Mouse (Mus musculus): ENCODE measurements around the gene Fam189a1.

Fam189a1 gene

DNA sequence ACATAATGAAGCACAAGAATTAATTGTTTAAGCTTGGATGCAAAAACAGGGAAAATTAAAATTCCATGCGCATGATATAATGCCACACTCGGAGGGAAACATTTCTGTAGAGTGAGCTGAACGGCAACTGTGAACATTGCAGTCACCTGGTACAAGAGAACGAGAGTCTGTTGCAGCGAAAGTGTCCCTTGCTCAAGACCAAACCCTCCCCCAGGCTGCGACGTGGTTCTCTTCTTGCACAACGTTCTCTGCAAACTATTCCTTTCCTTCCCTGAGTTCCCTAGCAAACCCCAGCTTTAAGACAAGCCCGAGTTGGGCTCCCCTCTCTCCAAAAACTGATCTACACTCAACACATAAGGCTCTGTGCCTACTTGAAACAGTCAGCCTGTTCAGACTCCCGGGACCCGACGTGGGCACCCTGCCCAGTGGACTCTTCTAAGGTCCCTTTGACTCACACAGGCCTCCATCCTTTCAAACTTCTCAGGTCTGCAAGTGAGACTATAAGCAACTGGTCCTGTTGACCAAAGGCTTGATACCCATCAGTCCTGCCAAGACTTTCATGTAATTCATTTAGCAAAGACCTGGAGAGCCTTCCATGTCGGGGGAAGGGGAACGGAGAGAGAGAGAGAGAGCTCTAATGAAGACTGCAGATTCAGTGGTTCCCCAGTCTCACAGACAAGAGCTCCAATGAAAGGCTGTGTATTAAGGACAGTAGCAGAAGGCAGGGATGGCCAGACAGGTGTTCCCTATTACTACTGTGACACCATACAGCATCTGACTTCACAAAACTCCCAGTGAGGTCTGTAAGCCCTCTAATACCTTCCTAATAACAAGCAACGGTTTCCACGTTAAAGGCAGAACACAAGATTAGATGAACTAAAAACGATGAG is 51.9 kb downstream of the Fam189a1 start:
- no peak for DNase-seq (ENCODE audit: low spot score in 2 of 2)

- DNase-seq (ENCODE audit: low spot score in 2 of 2): no peak
These were observed 54.7 kb downstream of the Fam189a1 start for GRCm38 (mm10) chr7:65101661-65102060.

GRCm38 (mm10) chr7:65097708-65098107 is 58.7 kb downstream of the Fam189a1 start:
- DNase-seq (ENCODE audit: low spot score in 2 of 2): no peak

GRCm38 (mm10) chr7:65095631-65096107 is 60.7 kb downstream of the Fam189a1 start:
- DNase-seq (ENCODE audit: low spot score in 2 of 2): peak in 1 of 2 experiments; percentile 26

DNA sequence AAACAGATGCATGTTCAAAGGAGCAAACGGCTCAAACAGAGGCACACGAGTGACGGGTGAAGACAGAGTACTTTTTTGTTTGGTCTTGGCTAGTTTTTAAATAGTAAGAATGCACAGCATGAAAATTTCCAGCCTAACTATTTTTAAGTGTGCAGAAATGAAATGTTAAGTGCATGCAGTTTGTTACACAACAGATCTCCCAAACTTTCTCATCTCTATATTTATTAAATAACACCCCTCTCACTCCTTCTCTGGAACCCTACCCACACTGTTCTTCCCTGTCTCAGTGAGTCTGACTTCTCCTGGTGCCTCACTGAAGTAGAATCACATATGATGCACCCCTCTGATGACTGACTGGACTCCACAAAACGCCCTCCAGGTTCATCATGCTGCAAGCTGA is 63.1 kb downstream of the Fam189a1 start:
- no peak for DNase-seq (ENCODE audit: low spot score in 2 of 2)

- no peak for DNase-seq (ENCODE audit: low spot score in 2 of 2)
These were observed 64.9 kb downstream of the Fam189a1 start for GRCm38 (mm10) chr7:65091486-65091885.

DNA sequence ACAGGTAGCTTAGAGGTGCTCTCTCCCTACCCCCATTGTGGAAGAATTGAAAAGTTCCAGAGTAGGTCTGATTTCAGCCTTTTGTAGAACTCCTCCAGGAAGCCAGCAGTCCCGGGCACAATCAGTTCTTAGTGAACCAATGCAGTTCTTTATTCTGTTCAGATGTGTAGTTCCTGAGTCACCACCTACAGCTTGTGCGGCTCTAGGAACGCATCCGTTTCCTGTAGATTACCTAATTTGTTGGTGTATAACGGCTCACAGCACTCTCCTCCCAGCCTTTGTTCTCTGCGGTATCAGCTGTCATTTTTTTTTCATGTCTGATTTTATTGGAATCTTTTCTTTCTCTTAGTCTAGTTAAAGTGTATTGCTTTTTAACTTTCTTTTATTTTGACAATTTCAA is 70.4 kb downstream of the Fam189a1 start:
- DNase-seq (ENCODE audit: low spot score in 2 of 2): no peak

DNA sequence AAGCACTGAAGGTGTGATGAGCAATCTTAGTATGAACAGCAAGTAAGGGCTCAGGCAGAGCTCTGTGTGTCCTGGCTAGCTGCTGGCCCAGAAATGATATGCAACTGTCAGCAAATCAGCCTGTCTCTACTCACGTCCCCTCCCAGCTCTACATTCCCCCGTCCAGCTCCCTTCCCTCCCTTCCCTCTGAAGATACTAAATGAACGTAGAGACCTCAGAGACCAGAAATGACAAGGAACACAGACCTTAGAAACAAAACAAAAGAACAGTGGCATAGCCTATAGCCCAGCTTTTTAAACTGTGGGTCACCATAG is 73.6 kb downstream of the Fam189a1 start:
- DNase-seq (ENCODE audit: low spot score in 2 of 2): no peak

DNA sequence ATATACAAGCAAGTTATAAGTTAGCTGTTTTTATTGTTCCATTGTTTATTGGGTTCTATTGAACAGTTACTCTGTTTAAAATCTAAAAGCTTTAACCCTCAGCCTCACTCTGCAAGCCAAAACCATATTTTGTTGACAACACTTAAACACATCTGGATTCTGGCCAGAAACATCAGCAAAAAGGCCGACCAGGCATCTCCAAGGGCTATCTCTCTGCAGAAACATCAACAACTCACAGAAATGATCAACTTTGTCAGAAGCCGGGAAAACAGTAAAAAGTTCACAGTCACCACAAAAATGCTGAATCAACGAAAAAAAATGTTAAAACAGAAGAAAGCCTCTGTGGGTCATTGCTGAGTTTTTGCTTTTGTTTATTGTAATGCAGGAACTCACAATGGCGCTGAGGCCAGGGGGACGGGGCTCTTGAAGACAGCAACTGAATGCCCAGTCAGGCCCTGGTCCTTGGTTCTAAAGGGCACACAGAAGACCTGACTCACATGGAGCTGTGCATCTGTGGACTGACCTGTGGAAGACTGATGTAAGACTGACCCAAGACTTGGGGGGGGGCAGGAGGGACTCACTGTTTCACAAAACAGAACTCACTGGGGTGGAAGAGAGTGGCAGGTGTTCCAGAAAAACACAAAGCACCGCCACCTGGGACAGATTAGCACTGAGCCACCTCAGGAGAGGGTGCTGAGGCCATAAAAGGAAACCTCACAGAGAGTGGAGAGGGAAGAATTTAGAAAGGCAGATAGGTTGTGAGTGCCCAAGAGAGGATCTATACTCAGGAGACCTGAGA is 74.2 kb downstream of the Fam189a1 start:
- DNase-seq (ENCODE audit: low spot score in 2 of 2): no peak

DNA sequence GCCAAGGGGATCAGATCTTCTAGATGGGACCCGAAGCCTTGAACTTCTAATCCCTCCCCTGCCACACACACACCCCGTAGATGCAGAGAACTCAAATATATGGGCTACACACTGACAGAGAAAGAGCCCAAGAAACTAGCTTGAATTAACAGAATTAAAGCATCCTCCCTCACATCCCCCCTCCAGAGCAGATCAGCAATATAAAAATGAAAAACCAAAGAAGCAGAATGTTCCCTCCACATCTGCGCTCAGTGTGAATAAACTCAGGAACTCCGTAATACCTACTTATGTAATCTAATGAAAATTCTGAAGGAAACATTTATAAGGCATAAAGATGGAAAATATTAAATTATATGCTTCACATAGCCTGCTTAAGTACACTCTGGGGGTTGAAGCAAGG is 80.2 kb downstream of the Fam189a1 start:
- no peak for DNase-seq (ENCODE audit: low spot score in 2 of 2)

DNA sequence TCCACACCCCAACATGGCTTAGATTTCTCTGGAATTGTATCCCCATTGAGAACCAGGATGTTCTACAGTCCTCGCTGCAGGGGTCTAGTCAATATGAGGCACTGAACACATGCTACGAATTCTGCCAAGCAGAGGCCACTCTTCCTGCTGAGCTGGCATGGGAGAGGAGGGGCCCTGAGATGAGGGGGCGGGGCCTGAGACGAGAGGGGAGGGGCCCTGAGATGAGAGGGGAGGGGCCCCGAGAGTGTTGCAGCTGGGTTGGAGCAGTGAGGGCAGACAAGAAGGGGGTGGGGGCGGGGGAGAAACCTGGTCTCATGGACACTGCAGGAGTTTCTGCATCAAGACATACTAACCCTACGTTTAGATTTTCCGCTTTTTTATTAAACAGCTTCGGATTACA is 82.2 kb downstream of the Fam189a1 start:
- no peak for DNase-seq (ENCODE audit: low spot score in 2 of 2)

GRCm38 (mm10) chr7:65073555-65073954 is 82.8 kb downstream of the Fam189a1 start:
- DNase-seq (ENCODE audit: low spot score in 2 of 2): peak; percentile 35 to 61

GRCm38 (mm10) chr7:65066211-65066610 is 90.2 kb downstream of the Fam189a1 start:
- no peak for DNase-seq (ENCODE audit: low spot score in 2 of 2)

- DNase-seq (ENCODE audit: low spot score in 2 of 2): no peak
These were observed 90.9 kb downstream of the Fam189a1 start for GRCm38 (mm10) chr7:65065457-65065856.

DNA sequence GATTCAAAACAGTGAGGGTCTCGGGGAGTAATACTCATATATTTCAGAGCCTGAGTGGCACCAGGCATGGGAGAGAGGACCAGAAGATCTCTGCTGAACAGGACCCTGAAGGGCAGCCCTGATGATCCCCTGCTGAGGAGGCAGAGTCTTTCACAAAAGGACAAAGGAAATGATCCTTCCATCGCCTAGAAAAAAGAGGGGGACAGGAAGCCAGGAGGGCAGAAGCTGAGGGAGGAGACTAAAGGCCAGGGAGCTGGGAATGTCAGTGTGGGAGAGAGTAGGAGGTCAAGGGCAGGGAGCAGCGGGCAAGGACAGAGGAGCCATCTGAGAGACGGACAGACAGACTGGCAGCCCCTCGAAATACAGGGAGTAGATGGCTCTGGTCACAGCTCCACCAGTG is 91.7 kb downstream of the Fam189a1 start:
- no peak for DNase-seq (ENCODE audit: low spot score in 2 of 2)

DNA sequence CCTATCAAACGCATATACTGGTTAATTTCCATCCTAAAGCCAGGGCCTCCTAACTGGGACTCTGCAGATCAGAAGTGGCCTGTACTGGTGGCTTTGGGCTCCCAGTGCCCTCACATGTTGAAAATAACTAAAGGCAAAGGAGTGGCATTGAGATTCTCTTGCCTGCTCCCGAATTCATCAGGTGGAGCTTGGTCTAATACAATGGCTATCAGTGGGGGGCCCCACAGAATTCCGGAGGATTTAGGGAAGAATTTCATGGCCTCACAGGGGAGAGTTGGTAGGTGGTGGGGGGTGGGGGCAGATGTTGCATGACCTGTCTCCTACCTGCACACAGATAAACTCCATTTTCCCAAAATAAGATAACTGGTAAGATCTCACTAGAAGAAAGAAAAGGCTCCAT is 92.3 kb downstream of the Fam189a1 start:
- DNase-seq (ENCODE audit: low spot score in 2 of 2): no peak

GRCm38 (mm10) chr7:65060163-65060799 is 96.1 kb downstream of the Fam189a1 start:
- no peak for DNase-seq (ENCODE audit: low spot score in 2 of 2)

DNA sequence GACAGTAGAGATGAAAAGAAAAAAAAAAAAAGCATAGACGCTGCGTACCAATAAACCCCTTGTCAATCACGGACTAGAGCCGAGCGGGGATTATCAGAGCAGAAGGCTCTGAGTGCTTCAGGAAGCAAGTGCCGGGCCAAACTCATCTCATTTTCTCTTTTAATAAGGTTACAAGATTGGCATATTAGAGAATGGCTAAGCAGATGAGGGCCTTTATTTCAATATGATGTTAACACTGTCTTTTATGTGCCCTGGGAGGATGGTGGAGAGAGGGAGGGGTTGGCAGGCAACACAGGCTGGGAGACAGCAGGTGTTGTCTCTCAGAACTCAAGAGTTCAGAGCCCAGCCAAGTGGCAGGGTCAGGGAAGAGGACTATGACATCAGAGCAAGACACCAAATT is 99.5 kb downstream of the Fam189a1 start:
- DNase-seq (ENCODE audit: low spot score in 2 of 2): no peak

DNA sequence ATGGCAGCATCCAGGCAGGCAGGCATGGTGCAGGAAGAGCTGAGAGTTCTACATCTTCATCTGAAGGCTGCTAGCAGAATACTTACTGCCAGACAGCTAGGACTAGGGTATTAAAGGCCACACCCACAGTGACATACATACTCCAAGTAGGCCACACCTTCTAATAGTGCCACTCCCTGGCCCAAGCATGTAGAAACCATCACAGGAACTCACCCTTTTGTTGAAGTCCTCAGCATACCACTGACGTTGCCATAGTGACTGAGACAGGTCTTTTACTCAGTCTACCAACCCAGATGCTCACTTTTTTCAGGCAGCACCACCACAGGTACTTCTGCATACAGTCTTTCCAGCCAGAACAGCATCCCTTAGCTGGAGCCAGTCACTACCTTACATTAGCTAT is 104.4 kb downstream of the Fam189a1 start:
- no peak for DNase-seq (ENCODE audit: low spot score in 2 of 2)

- DNase-seq (ENCODE audit: low spot score in 2 of 2): no peak
These were observed 107.0 kb downstream of the Fam189a1 start for GRCm38 (mm10) chr7:65049236-65049954.

GRCm38 (mm10) chr7:65047700-65048099 is 108.7 kb downstream of the Fam189a1 start:
- no peak for DNase-seq (ENCODE audit: low spot score in 2 of 2)

DNA sequence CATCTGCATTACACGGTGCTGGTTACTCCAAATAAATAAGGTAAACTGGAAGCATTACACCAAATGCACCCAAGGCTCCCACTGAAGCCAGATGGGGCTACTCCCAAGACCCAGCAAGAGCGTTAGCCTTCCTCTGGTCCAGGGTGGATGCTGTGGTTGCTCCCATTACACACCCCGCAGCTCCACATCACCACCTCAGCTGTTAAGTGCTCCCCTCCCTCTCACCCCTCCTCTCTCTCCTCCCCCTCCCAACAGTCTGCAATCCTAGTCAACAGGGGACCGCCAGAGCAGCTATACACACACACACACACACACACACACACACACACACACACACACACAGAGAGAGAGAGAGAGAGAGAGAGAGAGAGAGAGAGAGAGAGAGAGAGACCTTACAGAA is 109.7 kb downstream of the Fam189a1 start:
- DNase-seq (ENCODE audit: low spot score in 2 of 2): no peak

All from frontal cortex, postnatal 10 days (tissue).